Mouse (Mus musculus) ovary, adult 10 weeks (tissue): ENCODE data around the gene Actl10. TPM values are rescaled to one million over a fixed set of nuclear protein-coding genes. Genes with fewer than 3 reads are reported as not detected.

Experiments used
- polyA plus RNA-seq: library from polyadenylated mRNA; stranded (reverse); fragments of 350-450 nt; fragmentation: Illumina TruSeq; extraction: RNeasy Lipid Tissue Mini Kit (QIAGEN cat#74804); gene quantifications from one replicate; pipeline ENCODE4 v1.2.3, GENCODE M21; 2014

The Actl10 gene
- not detected for polyA plus RNA-seq

GRCm38 (mm10) chr2:154551476-154551875, at the start of gene Actl10:
Gene Actl10, plus strand, starts transcription at chr2:154551776.

GRCm38 (mm10) chr2:154546711-154547110, 4.9 kb upstream of the Actl10 start, which contains the start of gene 1700003F12Rik:
Gene 1700003F12Rik, plus strand, starts transcription at chr2:154547085.

GRCm38 (mm10) chr2:154558264-154559039, 6.9 kb downstream of the Actl10 start, which contains the start of gene Necab3:
Gene Necab3, minus strand, starts transcription at chr2:154558890.

GRCm38 (mm10) chr2:154569836-154570286, 18.3 kb downstream of the Actl10 start, which contains the start of gene E2f1:
Gene E2f1, minus strand, starts transcription at chr2:154569892.

Other genes starting within 250 kb of the Actl10 start
- gene Bpifb9b, start 244.5 kb upstream of the Actl10 start, polyA plus RNA-seq = not detected
- gene Cdk5rap1, start 178.8 kb upstream of the Actl10 start, polyA plus RNA-seq = 8.2 TPM
- not detected for gene Snta1, start 143.7 kb upstream of the Actl10 start, polyA plus RNA-seq
- gene Cbfa2t2, start 115.3 kb upstream of the Actl10 start, polyA plus RNA-seq = 26.1 TPM
- gene 1700003F12Rik, start 4.7 kb upstream of the Actl10 start, polyA plus RNA-seq = not detected
- gene Necab3, start 7.1 kb downstream of the Actl10 start, polyA plus RNA-seq = not detected
- 0.17 TPM for gene E2f1, start 18.1 kb downstream of the Actl10 start, polyA plus RNA-seq
- gene Pxmp4, start 51.9 kb downstream of the Actl10 start, polyA plus RNA-seq = 6.0 TPM
- 0.23 TPM for gene Zfp341, start 61.5 kb downstream of the Actl10 start, polyA plus RNA-seq
- gene 4930519P11Rik, start 61.7 kb downstream of the Actl10 start, polyA plus RNA-seq = not detected
- 73.3 TPM for gene Chmp4b, start 99.9 kb downstream of the Actl10 start, polyA plus RNA-seq
- not detected for gene Gm14214, start 218.3 kb downstream of the Actl10 start, polyA plus RNA-seq
- 202 TPM for gene Raly, start 239.3 kb downstream of the Actl10 start, polyA plus RNA-seq
- not detected for gene a, start 239.6 kb downstream of the Actl10 start, polyA plus RNA-seq